Mouse (Mus musculus) E14TG2a.4 (cell line): Measurements from ENCODE around the gene Gemin7.

ENCODE experiments used
- CTCF ChIP-seq: conservative IDR thresholded peaks from 2 replicates; pipeline ENCODE4 v1.5.1; 2014; ENCODE audit warnings: low read length
- NANOG ChIP-seq: IDR thresholded peaks from 2 replicates; pipeline ENCODE4 v1.6.1; 2014; ENCODE audit warnings: borderline replicate concordance, low read length, mixed read lengths
- POU5F1 ChIP-seq: IDR thresholded peaks from 2 replicates; pipeline ENCODE4 v1.6.1; 2014; ENCODE audit warnings: low read length, borderline replicate concordance

DNA sequence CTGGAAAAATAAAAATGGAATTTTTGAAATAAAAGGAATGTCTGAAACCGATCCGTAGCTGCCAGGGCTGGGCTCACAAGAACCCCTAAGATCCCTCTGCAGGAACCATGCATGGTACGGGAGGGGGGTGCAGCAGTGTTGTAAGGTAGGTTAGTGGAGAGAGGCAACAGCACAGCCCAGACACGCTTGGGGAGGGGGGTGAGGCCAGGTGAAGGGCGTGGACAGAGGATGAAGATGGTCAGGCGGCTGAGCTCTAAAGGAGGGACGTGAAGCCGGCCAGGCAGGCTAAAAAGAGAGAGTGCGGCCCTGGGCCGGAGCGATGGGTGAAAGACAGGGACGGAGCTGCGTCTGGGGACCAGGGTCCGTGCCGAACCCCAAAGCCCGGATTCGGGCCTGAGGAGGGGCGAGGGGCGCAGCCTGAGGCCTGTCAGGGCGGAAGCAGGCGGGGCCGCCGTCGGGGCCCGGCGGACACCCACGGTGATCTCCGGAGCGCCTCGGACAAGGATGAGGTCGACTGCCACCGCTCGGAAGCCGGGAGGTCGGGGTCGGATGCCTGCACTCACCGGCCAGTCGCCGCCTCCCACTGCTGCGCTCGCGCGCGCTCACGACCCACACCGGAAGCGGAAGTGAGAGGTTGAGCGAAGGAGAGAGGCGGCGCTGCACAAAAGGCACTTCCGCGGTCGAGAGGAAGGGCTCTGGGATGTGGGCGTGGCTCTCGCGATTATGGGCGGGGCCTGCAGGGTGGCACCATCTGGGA is 26.6 kb upstream of the Gemin7 start, which contains the start of gene Clasrp:
- no peak for TF ChIP-seq POU5F1
- TF ChIP-seq CTCF: no peak
- no peak for TF ChIP-seq NANOG
